Mouse (Mus musculus): ENCODE measurements at regions not wholly inside any gene's neighbourhood (a gene's known extent, or its start where the extent isn't known, plus 50 kb on each side); places are given as distances from the start of the nearest gene placed in this dataset.

DNA sequence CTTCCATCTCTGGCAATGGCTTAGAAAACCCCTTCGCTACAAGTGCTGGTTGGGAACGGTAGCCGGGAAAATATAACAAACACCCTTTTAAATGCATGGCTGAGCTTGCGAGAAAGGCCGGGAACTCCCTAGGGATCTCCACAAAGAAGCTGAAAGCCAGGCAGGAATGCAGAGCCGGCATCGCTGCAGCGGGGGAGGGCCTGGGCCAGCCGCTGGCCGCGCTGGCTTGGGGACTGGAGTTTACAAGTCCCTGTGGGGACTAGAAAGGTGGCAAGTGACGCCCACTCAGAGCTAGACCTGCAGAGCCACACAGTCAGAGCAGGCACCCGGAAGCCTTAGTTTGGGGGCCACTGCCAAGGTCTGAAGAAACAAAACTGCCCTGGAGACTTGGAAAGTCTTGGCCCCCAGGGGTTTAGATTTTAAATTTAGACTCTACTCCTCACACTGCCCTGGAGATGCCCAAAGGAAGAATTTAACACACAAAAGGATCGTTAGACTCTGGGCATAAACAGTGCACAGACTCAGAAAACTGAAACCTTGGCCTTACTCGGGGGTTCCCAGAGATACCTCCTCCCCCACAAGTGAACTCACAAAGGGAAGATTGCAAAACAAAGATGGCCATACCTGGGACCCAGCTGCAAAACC is 59.4 kb downstream of the 1700001O22Rik start:
- H3K27ac ChIP-seq (ENCODE audit: low read depth, low read length) = peak overlapping the region; percentile 75
- DNase-seq (peak; percentile 58), ATAC-seq (peak; percentile 73)
- no peak overlapping the region for H3K4me3 ChIP-seq (ENCODE audit: low read depth, low read length)
- no peaks in the 10 kb centered on the region for H3K27me3 ChIP-seq (ENCODE audit: insufficient read depth, low read length)
- H3K4me2 ChIP-seq (ENCODE audit: low read depth) = no peak overlapping the region
- 1% methylated on average over 15 of the region's 15 CpGs for WGBS
- H3K9me3 ChIP-seq (ENCODE audit: low read length) = no peaks in the 10 kb centered on the region
- peaks cover 11% of the 10 kb centered on the region for H3K4me1 ChIP-seq (ENCODE audit: insufficient read depth)
- no peaks in the 10 kb centered on the region for H3K36me3 ChIP-seq (ENCODE audit: insufficient read depth)
- TF ChIP-seq CTCF (IDR thresholded peaks at IDR 0.05; ENCODE audit: low read depth) = no peak
- H3K9ac ChIP-seq = peak overlapping the region; percentile 46

DNA sequence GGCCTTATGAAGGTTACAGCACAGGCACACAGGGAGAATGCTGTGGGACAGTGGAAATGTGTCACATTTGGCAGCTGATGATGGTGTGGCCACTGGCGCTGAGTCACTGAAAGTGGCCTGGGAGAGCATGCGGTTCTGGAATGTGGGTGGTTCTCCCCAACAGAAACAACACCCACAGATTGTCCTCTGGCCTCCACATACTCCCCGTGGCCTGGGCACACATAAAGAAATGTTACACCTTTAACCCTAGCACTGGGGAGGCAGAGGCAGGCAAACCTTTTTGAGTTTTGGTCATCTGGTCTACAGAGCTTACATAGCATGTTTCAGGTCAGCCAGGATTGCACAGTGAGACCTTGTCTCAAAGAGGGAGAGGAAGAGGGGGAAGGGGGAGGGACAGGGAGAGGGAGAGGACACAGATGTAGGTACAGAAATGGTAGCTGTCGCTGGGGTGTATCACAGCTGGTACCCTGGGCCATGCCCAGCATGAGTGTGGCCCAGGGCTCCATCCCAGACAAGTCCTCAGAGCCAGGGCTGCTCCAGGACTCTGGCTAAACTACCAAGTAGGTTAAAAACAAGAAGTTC is 60.1 kb downstream of the 1700001O22Rik start:
- Histone ChIP-seq H3K9ac (no peak overlapping the region), H3K4me3 (ENCODE audit: low read depth, low read length) (no peak overlapping the region), H3K27ac (ENCODE audit: low read depth, low read length) (peak overlapping the region; percentile 75; the same call in 1 of the 2 replicates), H3K36me3 (ENCODE audit: insufficient read depth) (no peaks in the 10 kb centered on the region), H3K27me3 (ENCODE audit: insufficient read depth, low read length) (no peaks in the 10 kb centered on the region), H3K9me3 (ENCODE audit: low read length) (no peaks in the 10 kb centered on the region), H3K4me2 (ENCODE audit: low read depth) (no peak overlapping the region), H3K4me1 (ENCODE audit: insufficient read depth) (peaks cover 11% of the 10 kb centered on the region)
- no peak for DNase-seq
- WGBS = 27% methylated on average over 4 of the region's 4 CpGs
- no peak for ATAC-seq
- no peak for TF ChIP-seq CTCF (IDR thresholded peaks at IDR 0.05; ENCODE audit: low read depth)

DNA sequence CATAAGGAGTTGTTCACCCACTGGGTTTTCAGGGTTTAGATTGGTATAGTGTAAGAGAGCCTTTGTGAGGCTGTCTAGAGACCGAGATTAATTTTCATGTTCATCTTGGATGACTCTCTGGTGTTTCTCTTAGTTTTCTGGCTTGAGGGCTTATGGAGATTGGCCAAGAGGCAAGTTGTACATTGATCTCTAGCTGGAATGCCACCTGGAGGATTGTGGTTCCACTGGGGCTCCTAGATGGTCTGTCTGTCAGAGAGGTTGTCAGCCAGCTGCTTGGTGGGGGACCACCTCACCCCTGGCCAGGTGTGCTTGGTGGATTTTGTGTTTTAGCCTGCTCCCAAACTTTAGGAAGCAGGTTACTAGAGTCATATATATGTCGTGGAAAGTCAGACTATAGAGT is 62.0 kb downstream of the 1700001O22Rik start:
- H3K27me3 ChIP-seq (ENCODE audit: insufficient read depth, low read length) = no peaks in the 10 kb centered on the region
- H3K9me3 ChIP-seq (ENCODE audit: low read length) = no peaks in the 10 kb centered on the region
- no peak for TF ChIP-seq CTCF (IDR thresholded peaks at IDR 0.05; ENCODE audit: low read depth)
- DNase-seq = no peak
- no peak overlapping the region for H3K9ac ChIP-seq
- 91% methylated on average over 2 of the region's 2 CpGs for WGBS
- H3K4me3 ChIP-seq (ENCODE audit: low read depth, low read length) = no peak overlapping the region
- no peak overlapping the region for H3K4me2 ChIP-seq (ENCODE audit: low read depth)
- H3K4me1 ChIP-seq (ENCODE audit: insufficient read depth) = peaks cover 26% of the 10 kb centered on the region
- H3K27ac ChIP-seq (ENCODE audit: low read depth, low read length) = no peak overlapping the region
- H3K36me3 ChIP-seq (ENCODE audit: insufficient read depth) = no peaks in the 10 kb centered on the region
- ATAC-seq = no peak

DNA sequence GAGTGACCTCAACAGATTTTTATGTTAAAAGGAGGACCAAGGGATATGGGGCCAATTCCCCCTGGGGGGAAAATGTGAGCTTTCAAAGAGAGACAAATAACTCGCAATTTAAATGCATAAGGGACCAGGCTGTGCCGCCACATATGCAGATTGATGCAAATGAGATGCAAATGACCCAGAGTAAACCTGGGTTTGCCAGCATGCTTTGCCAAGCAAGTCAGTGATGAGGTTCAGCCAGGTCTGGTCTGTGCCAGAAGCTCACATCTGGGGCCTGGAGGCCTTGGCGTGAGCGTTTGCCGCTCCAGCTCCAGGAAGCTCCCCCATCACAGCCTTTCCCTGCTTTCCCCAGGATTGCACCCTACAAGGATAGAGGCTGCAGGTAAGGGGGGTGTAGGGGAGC is 65.7 kb downstream of the 1700001O22Rik start:
- Histone ChIP-seq H3K4me1 (ENCODE audit: insufficient read depth) (peaks cover 16% of the 10 kb centered on the region), H3K27ac (ENCODE audit: low read depth, low read length) (peak overlapping the region; percentile 40; the same call in 1 of the 2 replicates), H3K4me2 (ENCODE audit: low read depth) (no peak overlapping the region), H3K4me3 (ENCODE audit: low read depth, low read length) (no peak overlapping the region), H3K9ac (0 out of 2 replicates have a peak overlapping the region, but pooled peaks have one; percentile 18), H3K9me3 (ENCODE audit: low read length) (no peaks in the 10 kb centered on the region), H3K27me3 (ENCODE audit: insufficient read depth, low read length) (no peaks in the 10 kb centered on the region), H3K36me3 (ENCODE audit: insufficient read depth) (no peaks in the 10 kb centered on the region)
- WGBS = 16% methylated on average over 5 of the region's 5 CpGs
- peak; percentile 78 for DNase-seq
- ATAC-seq = peak; percentile 87
- TF ChIP-seq CTCF (IDR thresholded peaks at IDR 0.05; ENCODE audit: low read depth) = no peak

DNA sequence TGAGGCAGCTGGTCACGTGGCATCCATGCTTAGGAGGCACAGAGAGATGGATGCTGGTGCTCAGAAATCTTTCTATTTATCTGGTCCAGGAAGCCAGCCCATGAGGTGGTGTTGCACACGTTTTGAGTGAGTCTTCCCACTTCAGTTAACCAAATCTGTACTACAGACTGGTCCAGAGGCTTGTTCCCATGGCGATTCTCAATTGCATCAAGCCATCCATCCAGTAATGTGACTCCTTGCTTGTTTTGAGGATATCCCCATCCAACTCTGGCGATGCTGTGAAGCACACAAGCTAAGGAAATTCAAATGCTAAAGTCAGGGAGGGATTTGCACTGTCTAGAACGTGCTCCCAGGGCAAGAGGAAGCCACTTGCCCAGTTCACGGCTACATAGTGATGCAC is 66.8 kb downstream of the 1700001O22Rik start:
- DNase-seq = peak; percentile 43
- no peaks in the 10 kb centered on the region for H3K27me3 ChIP-seq (ENCODE audit: insufficient read depth, low read length)
- no peak overlapping the region for H3K4me3 ChIP-seq (ENCODE audit: low read depth, low read length)
- WGBS = 42% methylated on average over 6 of the region's 6 CpGs
- no peak overlapping the region for H3K4me2 ChIP-seq (ENCODE audit: low read depth)
- TF ChIP-seq CTCF (IDR thresholded peaks at IDR 0.05; ENCODE audit: low read depth) = no peak
- ATAC-seq = peak; percentile 27; the same call in 1 of the 2 replicates
- no peak overlapping the region for H3K9ac ChIP-seq
- no peaks in the 10 kb centered on the region for H3K36me3 ChIP-seq (ENCODE audit: insufficient read depth)
- H3K27ac ChIP-seq (ENCODE audit: low read depth, low read length) = peak overlapping the region; percentile 42
- H3K9me3 ChIP-seq (ENCODE audit: low read length) = no peaks in the 10 kb centered on the region
- H3K4me1 ChIP-seq (ENCODE audit: insufficient read depth) = peaks cover 16% of the 10 kb centered on the region

DNA sequence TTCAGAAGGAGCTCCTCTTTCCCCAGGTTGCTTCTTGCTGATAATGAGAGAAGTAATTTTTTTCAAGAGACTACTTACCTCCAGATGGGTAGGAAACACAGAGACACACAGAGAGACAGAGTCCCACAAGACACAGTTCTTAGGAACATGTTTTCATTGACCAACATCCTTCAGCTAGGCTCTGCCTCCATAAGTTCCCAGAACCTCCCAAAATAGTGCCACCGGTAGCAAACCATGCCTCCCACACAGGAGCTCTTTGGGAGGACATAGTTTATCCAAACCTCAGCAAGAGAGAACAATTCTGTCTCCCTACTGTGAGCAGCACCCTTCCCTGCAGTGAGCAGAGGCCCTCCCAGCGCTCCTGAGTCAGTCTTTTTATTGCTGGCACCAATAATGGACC is 67.2 kb downstream of the 1700001O22Rik start:
- DNase-seq (no peak), ATAC-seq (no peak)
- no peak overlapping the region for H3K4me3 ChIP-seq (ENCODE audit: low read depth, low read length)
- H3K9ac ChIP-seq = no peak overlapping the region
- H3K9me3 ChIP-seq (ENCODE audit: low read length) = no peaks in the 10 kb centered on the region
- no peak overlapping the region for H3K4me2 ChIP-seq (ENCODE audit: low read depth)
- H3K4me1 ChIP-seq (ENCODE audit: insufficient read depth) = peaks cover 16% of the 10 kb centered on the region
- H3K27me3 ChIP-seq (ENCODE audit: insufficient read depth, low read length) = no peaks in the 10 kb centered on the region
- peak overlapping the region; percentile 42 for H3K27ac ChIP-seq (ENCODE audit: low read depth, low read length)
- TF ChIP-seq CTCF (IDR thresholded peaks at IDR 0.05; ENCODE audit: low read depth) = no peak
- WGBS = 46% methylated on average over 2 of the region's 2 CpGs
- H3K36me3 ChIP-seq (ENCODE audit: insufficient read depth) = no peaks in the 10 kb centered on the region

DNA sequence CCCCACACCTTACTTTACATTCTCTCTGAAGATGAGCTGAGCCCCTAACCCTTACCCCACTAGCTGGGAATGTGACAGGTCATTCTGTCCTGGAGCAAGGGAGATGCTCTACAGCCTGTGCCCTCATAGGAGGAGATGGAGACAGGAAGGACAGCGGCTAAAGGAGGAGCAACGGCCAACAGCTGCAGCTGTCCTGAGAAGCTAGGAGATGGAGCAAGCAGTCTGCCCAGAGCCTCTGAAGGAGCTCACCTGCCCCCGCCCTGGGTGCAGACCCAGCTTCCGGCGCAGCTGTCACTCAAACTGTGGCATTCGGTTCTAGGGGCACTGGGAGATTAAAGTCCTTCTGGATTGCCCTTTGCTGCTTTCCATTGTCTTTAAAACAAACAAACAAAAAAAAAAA is 69.6 kb downstream of the 1700001O22Rik start:
- H3K4me2 ChIP-seq (ENCODE audit: low read depth) = no peak overlapping the region
- no peak for TF ChIP-seq CTCF (IDR thresholded peaks at IDR 0.05; ENCODE audit: low read depth)
- no peak overlapping the region for H3K27ac ChIP-seq (ENCODE audit: low read depth, low read length)
- no peak overlapping the region for H3K4me3 ChIP-seq (ENCODE audit: low read depth, low read length)
- H3K9me3 ChIP-seq (ENCODE audit: low read length) = no peaks in the 10 kb centered on the region
- no peaks in the 10 kb centered on the region for H3K36me3 ChIP-seq (ENCODE audit: insufficient read depth)
- no peak for DNase-seq
- no peak for ATAC-seq
- WGBS = 36% methylated on average over 6 of the region's 6 CpGs
- peaks cover 16% of the 10 kb centered on the region for H3K4me1 ChIP-seq (ENCODE audit: insufficient read depth)
- H3K27me3 ChIP-seq (ENCODE audit: insufficient read depth, low read length) = no peaks in the 10 kb centered on the region
- H3K9ac ChIP-seq = no peak overlapping the region
